Mouse (Mus musculus): ENCODE data around the gene Cd151. TPM values are rescaled to one million over a fixed set of nuclear protein-coding genes. Genes with fewer than 3 reads are reported as not detected.
A peak's percentile ranks its signal among the peaks of the same experiment; 100 is the strongest.
"Not testable (repeated sequence)": the region's sequence is repeated elsewhere in the genome, so short reads cannot be mapped to it uniquely, and the experiment has no call there.

The Cd151 gene
- polyA plus RNA-seq, 1 experiment from 2014 or later, result 30.6 TPM

DNA sequence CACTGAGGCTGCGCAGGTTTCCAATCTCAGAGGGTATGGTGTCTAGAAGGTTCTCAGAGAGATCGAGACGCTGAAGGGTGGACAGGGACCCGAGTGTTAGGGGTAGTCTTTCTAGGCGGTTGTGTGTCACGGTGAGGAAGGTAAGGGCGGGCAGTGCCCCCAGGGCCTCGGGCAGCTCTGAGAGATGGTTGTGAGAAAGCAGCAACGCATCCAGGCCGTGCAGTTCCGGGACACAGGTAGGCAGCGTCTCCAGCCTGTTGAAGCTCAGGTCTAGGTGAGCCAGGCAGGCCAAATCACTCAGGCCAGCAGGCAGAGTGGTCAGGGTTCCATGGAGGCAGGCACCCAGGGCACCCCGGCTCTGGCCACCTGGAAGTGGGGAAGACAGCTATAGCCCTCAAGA lies 25.0 kb upstream of the Cd151 start:
- Histone ChIP-seq H3K9ac (ENCODE audit: low read depth, low read length) (peak overlapping the region; percentile 71), H3K27ac (ENCODE audit: low read length) (no peak overlapping the region), H3K27me3 (replicated peaks; ENCODE audit: control insufficient read depth, insufficient read depth, low read length) (no peaks in the 10 kb centered on the region), H3K4me2 (ENCODE audit: low read depth, low read length) (peak overlapping the region; percentile 97), H3K36me3 (ENCODE audit: control insufficient read depth, insufficient read depth, low read length) (peaks cover 5% of the 10 kb centered on the region; the same call in 1 of the 2 replicates), H3K9me3 (ENCODE audit: control insufficient read depth, low read length) (no peaks in the 10 kb centered on the region), H3K4me3 (ENCODE audit: low read length) (peak overlapping the region; percentile 64; the same call in 1 of the 2 replicates), H3K4me1 (ENCODE audit: control insufficient read depth, insufficient read depth, low read length) (peaks cover 21% of the 10 kb centered on the region)
- ATAC-seq, result no peak
- WGBS, result 90% methylated on average over 13 of the region's 13 CpGs

DNA sequence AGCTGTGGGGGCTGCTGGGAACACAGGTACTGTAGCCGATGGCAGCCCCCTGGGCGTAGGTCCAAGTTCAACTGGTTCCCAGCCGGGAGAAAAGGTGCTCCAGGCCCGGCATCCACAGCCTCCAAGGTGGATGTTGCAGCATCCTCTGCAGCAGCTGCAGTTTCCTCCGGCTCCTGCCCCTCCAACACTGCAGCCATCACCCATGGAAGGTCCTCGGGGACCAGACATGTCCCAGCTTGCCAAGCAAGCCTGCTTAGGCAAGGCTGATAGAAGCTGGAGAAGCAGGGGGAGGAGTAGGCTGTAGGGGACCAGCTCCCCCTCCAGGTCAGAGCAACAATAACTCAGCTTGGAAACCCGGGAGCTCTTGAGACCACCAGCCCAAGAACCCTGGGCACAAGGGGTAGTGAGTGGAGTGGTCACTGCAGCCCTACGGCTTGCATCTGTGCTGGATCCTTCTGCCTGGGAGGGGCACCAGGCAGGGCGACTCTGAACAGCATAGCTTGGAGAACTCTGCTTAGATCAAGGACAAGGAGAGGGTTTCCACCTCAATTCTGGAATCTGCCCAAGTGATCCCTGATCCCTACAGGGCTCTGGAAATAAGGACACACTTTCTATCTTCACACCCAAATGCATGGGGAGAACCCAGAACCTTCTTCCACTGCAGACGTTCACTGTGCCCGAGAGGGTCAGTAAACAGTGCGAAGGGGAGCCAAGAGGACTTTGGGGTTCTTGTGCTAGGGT lies 23.9 kb upstream of the Cd151 start:
- ATAC-seq, result peak; percentile 5
- H3K27ac ChIP-seq (ENCODE audit: low read length), result peak overlapping the region; percentile 63

DNA sequence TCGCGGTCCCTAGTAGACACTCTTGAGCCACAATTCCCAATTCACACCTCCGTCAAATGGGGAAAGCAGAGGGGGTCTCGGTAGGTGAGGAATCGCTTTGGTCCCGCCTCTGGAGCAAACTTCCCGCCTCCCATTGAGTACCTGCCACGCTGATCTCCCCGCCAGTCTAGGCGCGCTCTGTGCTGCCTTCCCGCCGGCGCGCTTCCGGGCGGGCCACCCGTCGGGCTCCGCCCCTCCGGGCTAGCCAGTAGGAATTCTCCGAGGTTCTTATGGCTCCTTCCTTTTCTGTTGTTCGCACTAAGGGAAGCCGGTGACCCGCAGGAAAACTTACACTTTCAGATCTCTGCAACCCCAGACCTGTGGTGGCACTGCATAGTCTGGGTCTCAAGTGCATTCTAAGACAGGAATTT lies 23.4 kb upstream of the Cd151 start, which contains the start of gene Pidd1:
Pidd1 (minus strand) TSS at position 198 of the 410 bp plus-strand sequence.
- Histone ChIP-seq H3K27me3 (replicated peaks; ENCODE audit: control insufficient read depth, insufficient read depth, low read length) (no peaks in the 10 kb centered on the region), H3K4me1 (ENCODE audit: control insufficient read depth, insufficient read depth, low read length) (peaks cover 28% of the 10 kb centered on the region), H3K9me3 (ENCODE audit: control insufficient read depth, low read length) (no peaks in the 10 kb centered on the region), H3K4me3 (ENCODE audit: low read length) (peak within 1 kb of the TSS; percentile 64), H3K4me2 (ENCODE audit: low read depth, low read length) (peak within 1 kb of the TSS; percentile 97), H3K36me3 (ENCODE audit: control insufficient read depth, insufficient read depth, low read length) (0 out of 2 replicates have a peak, but pooled peaks cover 2% of the 10 kb centered on the region), H3K27ac (ENCODE audit: low read length) (peak within 1 kb of the TSS; percentile 81), H3K9ac (ENCODE audit: low read depth, low read length) (peak within 1 kb of the TSS; percentile 71)
- peak; percentile 70 for ATAC-seq
- 0% methylated on average over 25 of the region's 25 CpGs for WGBS

More for the DNA sequence above, 23.9 kb upstream of the Cd151 start:
- Histone ChIP-seq H3K9ac (ENCODE audit: low read depth, low read length) (peak overlapping the region; percentile 71), H3K27me3 (replicated peaks; ENCODE audit: control insufficient read depth, insufficient read depth, low read length) (no peaks in the 10 kb centered on the region), H3K36me3 (ENCODE audit: control insufficient read depth, insufficient read depth, low read length) (0 out of 2 replicates have a peak, but pooled peaks cover 3% of the 10 kb centered on the region), H3K4me3 (ENCODE audit: low read length) (peak overlapping the region; percentile 64), H3K4me2 (ENCODE audit: low read depth, low read length) (peak overlapping the region; percentile 97), H3K9me3 (ENCODE audit: control insufficient read depth, low read length) (no peaks in the 10 kb centered on the region), H3K4me1 (ENCODE audit: control insufficient read depth, insufficient read depth, low read length) (peaks cover 22% of the 10 kb centered on the region)
- 15% methylated on average over 12 of the region's 12 CpGs for WGBS

DNA sequence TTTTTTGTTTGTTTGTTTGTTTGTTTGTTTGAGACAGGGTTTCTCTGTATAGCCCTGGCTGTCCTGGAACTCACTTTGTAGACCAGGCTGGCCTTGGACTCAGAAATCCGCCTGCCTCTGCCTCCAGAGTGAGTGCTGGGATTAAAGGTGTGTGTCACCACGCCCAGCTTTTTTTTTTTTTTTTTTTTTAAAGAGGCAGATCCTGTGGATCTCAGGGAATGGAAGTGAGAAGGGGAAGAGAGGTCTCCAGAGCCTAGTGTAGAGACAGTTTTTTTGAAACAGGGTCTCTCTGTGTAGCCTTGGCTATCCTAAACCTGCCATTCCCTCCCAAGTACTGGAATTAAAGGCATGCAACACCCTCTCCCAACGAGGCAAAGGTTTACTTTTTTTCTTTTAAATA lies 20.8 kb upstream of the Cd151 start:
- not testable (repeated sequence) for H3K9me3 ChIP-seq (ENCODE audit: control insufficient read depth, low read length); H3K27me3 ChIP-seq (replicated peaks; ENCODE audit: control insufficient read depth, insufficient read depth, low read length); H3K9ac ChIP-seq (ENCODE audit: low read depth, low read length); ATAC-seq; H3K27ac ChIP-seq (ENCODE audit: low read length)
- peaks cover 34% of the 10 kb centered on the region for H3K4me1 ChIP-seq (ENCODE audit: control insufficient read depth, insufficient read depth, low read length)
- peak overlapping the region; percentile 77; the same call in 1 of the 2 replicates for H3K4me3 ChIP-seq (ENCODE audit: low read length)
- peak overlapping the region; percentile 52; the same call in 1 of the 2 replicates for H3K4me2 ChIP-seq (ENCODE audit: low read depth, low read length)
- H3K36me3 ChIP-seq (ENCODE audit: control insufficient read depth, insufficient read depth, low read length), result peaks cover 10% of the 10 kb centered on the region; the same call in 1 of the 2 replicates
- 67% methylated on average over 3 of the region's 3 CpGs for WGBS

DNA sequence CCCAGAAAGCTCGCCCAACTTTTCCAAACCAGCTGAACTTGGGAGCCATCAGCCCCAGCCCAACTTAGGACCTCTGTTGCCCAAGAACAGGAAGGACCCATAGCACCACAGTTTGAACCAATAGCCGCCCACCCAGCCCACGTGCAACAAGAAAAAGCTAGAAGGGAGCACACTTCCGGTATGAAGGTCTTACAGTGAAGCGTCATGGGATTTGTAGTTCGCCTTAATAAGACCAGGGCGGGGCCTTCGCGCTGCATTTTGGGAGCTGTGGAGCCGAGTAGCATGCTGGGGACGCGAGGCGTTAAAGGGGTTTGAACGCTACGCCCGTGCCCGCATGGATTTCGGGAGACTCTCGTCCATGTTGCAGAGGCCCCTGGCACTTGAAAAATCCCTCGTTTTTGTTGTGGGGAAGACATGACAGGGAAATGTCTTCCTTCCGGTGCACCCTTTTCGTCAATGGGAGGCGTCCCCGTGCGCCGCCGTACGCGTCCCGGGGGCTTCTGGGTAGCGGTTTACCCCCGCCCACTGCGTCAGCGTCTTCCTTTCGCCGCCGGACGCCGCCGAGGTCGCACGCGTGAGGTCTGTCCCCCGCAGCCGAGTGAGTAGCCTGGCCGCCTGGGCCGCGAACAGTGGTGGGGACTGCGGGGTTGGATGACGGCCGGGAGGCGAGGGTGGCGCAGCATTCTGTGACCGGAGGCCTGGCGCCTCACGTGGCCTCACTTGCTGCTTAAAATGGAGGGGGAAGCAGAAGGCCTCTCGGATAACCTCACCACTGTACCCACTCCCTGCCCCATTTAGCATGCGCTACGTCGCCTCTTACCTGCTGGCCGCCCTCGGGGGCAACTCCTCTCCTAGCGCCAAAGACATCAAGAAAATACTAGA lies 19.8 kb upstream of the Cd151 start, which contains the start of gene Rplp2:
Rplp2 (plus strand) TSS at position 261 of the 882 bp plus-strand sequence.
- peak; percentile 90 for ATAC-seq
- H3K27ac ChIP-seq (ENCODE audit: low read length), result peak within 1 kb of the TSS; percentile 88
- peak within 1 kb of the TSS; percentile 77 for H3K4me3 ChIP-seq (ENCODE audit: low read length)
- peaks cover 32% of the 10 kb centered on the region for H3K4me1 ChIP-seq (ENCODE audit: control insufficient read depth, insufficient read depth, low read length)
- no peaks in the 10 kb centered on the region for H3K9me3 ChIP-seq (ENCODE audit: control insufficient read depth, low read length)
- peaks cover 14% of the 10 kb centered on the region; the same call in 1 of the 2 replicates for H3K36me3 ChIP-seq (ENCODE audit: control insufficient read depth, insufficient read depth, low read length)
- no peaks in the 10 kb centered on the region for H3K27me3 ChIP-seq (replicated peaks; ENCODE audit: control insufficient read depth, insufficient read depth, low read length)
- H3K9ac ChIP-seq (ENCODE audit: low read depth, low read length), result peak within 1 kb of the TSS; percentile 91
- peak within 1 kb of the TSS; percentile 63 for H3K4me2 ChIP-seq (ENCODE audit: low read depth, low read length)
- WGBS, result under 1% methylated on average over 63 of the region's 63 CpGs

DNA sequence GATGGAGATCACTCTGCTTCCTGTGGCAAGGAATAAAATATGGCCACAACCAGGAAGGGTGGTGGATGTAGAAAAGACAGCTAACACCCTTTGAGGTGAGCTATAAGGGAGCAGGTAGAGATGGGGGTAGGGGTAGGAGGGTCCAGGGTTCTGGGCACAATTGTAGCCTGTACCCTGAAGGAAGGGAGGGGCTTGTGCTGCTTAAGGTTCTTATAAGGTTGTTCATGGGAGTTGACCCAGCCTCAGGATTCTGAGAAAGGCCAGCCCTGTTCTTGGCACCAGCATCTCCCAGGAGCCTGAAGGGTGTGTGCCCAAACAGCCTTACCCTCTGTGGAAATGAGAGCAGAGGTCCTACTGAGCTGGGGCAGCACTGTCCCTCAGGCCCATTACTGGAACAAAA lies 15.3 kb upstream of the Cd151 start:
- no peak overlapping the region for H3K27ac ChIP-seq (ENCODE audit: low read length)
- H3K9ac ChIP-seq (ENCODE audit: low read depth, low read length), result no peak overlapping the region
- no peak overlapping the region for H3K4me2 ChIP-seq (ENCODE audit: low read depth, low read length)
- no peak overlapping the region for H3K4me3 ChIP-seq (ENCODE audit: low read length)
- peaks cover 21% of the 10 kb centered on the region for H3K4me1 ChIP-seq (ENCODE audit: control insufficient read depth, insufficient read depth, low read length)
- no peaks in the 10 kb centered on the region for H3K27me3 ChIP-seq (replicated peaks; ENCODE audit: control insufficient read depth, insufficient read depth, low read length)
- H3K9me3 ChIP-seq (ENCODE audit: control insufficient read depth, low read length), result no peaks in the 10 kb centered on the region
- ATAC-seq, result no peak
- peaks cover 14% of the 10 kb centered on the region; the same call in 1 of the 2 replicates for H3K36me3 ChIP-seq (ENCODE audit: control insufficient read depth, insufficient read depth, low read length)

DNA sequence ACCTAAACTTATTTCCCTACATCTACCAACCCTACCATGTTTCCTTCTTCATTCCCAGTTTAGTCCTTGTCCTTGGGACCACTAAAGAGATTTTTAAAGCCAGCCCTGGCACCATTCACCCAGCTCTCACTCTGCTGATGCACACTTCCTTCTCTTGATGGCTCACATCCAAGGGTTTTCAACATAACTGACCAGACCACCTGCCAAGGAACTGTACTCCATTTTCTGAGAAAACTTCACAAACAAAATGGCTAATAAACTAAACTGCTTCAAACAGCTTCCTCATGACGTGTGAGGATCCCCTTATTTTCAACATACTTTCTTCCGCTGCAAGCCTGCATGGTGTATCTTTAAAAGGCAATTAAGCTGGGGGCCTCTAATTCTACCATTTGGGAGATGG lies 13.6 kb upstream of the Cd151 start:
- no peak overlapping the region for H3K9ac ChIP-seq (ENCODE audit: low read depth, low read length)
- H3K4me2 ChIP-seq (ENCODE audit: low read depth, low read length), result no peak overlapping the region
- H3K4me1 ChIP-seq (ENCODE audit: control insufficient read depth, insufficient read depth, low read length), result peaks cover 22% of the 10 kb centered on the region
- no peaks in the 10 kb centered on the region for H3K9me3 ChIP-seq (ENCODE audit: control insufficient read depth, low read length)
- H3K27ac ChIP-seq (ENCODE audit: low read length), result no peak overlapping the region
- H3K27me3 ChIP-seq (replicated peaks; ENCODE audit: control insufficient read depth, insufficient read depth, low read length), result no peaks in the 10 kb centered on the region
- H3K36me3 ChIP-seq (ENCODE audit: control insufficient read depth, insufficient read depth, low read length), result peaks cover 14% of the 10 kb centered on the region; the same call in 1 of the 2 replicates
- ATAC-seq, result no peak
- 76% methylated on average over 2 of the region's 2 CpGs for WGBS
- H3K4me3 ChIP-seq (ENCODE audit: low read length), result no peak overlapping the region

DNA sequence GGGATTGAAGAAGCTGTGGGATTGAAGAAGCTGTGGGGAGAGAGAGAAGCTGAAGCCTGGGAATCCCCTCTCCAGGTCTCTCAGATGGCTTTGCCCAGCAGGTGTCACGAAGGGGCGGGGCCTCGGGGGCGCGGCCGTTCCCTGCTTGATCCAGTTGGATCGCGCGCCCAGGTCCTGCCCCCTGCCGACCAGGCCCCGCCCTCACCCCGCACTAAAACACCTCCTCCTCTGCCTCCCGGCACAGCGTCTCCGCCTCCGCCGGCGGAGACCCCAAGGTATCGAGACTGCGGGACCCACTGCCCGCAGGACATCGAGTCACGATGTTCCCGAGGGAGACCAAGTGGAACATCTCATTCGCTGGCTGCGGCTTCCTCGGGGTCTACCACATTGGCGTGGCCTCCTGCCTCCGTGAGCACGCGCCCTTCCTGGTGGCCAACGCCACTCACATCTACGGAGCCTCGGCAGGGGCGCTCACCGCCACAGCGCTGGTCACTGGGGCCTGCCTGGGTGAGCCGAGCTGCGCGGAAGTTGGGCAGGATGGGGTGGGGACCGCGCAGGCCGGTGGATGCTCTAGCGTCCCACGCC lies 12.1 kb upstream of the Cd151 start, which contains the start of gene Pnpla2:
Pnpla2 (plus strand) TSS at position 232 of the 585 bp plus-strand sequence.
- H3K4me2 ChIP-seq (ENCODE audit: low read depth, low read length), result peak within 1 kb of the TSS; percentile 82
- peak within 1 kb of the TSS; percentile 88 for H3K27ac ChIP-seq (ENCODE audit: low read length)
- H3K4me3 ChIP-seq (ENCODE audit: low read length), result peak within 1 kb of the TSS; percentile 73
- ATAC-seq, result peak; percentile 87
- under 1% methylated on average over 45 of the region's 45 CpGs for WGBS
- H3K36me3 ChIP-seq (ENCODE audit: control insufficient read depth, insufficient read depth, low read length), result peaks cover 11% of the 10 kb centered on the region
- peaks cover 15% of the 10 kb centered on the region for H3K4me1 ChIP-seq (ENCODE audit: control insufficient read depth, insufficient read depth, low read length)
- no peaks in the 10 kb centered on the region for H3K9me3 ChIP-seq (ENCODE audit: control insufficient read depth, low read length)
- H3K27me3 ChIP-seq (replicated peaks; ENCODE audit: control insufficient read depth, insufficient read depth, low read length), result no peaks in the 10 kb centered on the region
- peak within 1 kb of the TSS; percentile 80 for H3K9ac ChIP-seq (ENCODE audit: low read depth, low read length)
